Mouse (Mus musculus) layer of hippocampus, adult 9-11 months (tissue): ENCODE measurements at regions not wholly inside any gene's neighbourhood (a gene's known extent, or its start where the extent isn't known, plus 50 kb on each side); places are given as distances from the start of the nearest gene placed in this dataset.

ENCODE experiments used
- DNase-seq: peaks from one replicate; pipeline ENCODE4 v3.0.0; 2022

GRCm38 (mm10) chr12:92291490-92291889 lies 442.5 kb upstream of the Sel1l start:
- no peak for DNase-seq

DNA sequence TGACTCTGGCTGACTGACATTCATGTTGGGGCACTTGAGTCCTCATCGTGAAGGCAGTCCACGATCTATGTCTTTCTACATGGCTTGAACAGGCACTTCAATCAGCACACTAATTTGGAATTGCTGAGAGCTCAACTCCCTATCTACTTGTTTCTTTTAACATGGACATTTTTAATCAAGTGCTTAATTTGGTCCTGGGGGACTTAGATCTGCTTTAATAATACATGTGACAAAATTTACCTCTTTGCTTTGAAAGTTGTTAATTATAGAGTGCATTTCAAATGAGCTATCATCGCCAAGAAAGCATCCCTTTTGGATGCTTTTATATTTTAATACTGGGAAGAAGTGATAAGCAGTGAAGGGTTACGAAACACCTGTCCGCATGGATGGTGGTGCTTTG lies 436.6 kb upstream of the Sel1l start:
- no peak for DNase-seq

GRCm38 (mm10) chr12:92280470-92280869 lies 431.5 kb upstream of the Sel1l start:
- no peak for DNase-seq

DNA sequence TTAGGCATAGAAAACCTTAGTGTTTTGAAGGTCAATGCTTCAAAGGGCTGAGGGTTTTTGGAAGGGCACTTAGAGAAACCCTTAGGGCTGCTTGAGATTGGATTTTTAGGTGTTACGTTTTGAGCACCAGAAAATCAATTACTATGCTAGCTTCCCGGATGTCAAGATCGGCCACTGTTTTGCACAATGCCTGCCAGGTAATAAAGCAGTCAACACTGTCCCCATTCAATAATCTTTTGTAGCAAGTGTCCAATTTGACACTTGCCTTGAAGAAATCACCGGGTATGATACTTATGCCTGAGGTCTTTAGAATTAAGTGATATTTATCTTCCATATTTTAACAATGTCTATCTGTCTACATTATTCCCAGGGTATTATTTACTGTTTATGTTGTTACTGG lies 403.0 kb upstream of the Sel1l start:
- no peak for DNase-seq

GRCm38 (mm10) chr12:92246790-92247451 lies 398.0 kb upstream of the Sel1l start:
- DNase-seq = peak; percentile 26

DNA sequence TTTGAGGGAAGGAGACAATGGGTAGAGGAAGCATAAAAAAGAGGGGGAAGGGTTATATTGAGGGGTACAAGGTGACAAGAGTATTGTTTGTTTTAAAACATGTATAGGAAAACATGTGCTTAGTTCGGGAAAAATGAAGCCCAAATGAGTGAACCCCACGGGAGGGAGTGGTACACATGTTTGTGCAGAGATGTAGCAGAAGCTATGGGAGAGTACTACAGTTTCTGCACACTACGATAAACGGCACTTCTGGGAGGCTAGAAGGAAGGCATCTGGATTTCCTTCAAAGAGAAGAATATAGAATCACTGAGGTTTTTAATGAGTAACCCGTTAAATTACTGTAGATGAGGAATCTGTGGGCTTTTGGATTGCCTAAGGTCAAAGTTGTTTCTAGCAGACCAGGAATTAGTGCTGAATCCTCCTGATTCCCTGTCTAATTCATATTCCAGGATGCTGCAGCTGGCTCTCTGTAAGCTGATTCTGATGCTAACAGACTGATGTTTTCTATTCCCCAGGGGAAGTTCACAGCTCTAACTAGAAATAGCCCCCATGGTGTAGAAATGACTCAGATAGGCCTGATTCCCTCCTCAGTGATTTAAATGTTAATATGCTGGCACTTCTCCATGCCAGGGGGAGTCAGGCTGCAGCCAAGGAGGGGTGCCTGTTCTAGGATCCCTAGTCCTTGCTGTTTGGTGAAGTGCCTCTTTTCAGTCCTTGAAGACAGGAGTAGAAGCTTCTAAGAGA lies 391.2 kb upstream of the Sel1l start:
- no peak for DNase-seq

DNA sequence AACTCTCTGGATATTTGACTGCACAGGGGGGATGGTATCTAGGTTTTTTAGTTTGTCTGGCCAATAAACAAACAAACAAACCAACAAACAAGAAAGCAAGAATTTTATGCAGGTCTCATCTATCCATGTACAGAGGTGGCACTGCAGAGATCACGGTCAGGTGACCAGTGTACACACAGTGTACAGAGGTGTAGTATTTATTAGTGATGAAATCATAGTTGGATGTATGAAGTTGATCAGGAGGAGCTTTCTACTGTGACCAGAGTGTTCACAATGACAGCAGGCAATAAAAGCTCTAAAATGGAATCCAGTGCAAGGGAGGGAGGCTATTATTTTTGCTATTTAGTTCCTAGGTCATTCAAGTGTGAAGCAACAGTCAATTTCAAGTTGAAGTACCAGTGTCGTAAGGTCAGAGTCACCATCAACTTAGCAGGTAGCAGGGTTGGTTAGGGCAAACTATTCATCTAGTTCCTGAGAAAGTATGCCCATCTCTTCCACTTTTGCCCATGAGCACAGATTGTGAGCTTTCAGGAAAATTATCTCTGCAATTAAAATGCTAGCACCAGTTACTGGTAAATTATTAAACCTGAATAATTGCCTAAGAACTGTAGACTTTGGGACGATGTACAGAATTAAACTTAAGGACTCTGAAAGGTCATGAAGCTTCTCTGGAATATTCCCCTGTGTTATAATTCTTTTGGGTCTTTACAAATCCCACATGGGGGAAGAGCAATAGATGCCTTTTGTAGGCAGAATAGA lies 384.9 kb upstream of the Sel1l start:
- no peak for DNase-seq

DNA sequence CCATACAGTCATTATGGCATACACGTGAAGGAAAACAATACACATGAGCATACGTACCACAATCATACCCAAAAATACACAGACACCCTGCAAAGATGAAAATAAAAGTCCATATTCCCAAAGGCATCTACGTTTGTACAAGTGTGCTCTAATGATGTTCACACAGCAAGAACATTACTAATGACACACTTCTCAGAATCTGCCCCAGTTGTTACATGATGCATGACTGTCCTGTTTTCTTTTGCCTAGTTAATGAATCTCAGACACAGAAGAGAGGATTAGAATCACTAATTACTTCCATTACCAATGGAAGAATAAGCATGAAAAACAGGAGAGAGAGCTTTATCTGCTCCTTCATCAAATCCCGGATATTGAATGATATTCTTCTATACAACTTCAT lies 379.6 kb upstream of the Sel1l start:
- no peak for DNase-seq

DNA sequence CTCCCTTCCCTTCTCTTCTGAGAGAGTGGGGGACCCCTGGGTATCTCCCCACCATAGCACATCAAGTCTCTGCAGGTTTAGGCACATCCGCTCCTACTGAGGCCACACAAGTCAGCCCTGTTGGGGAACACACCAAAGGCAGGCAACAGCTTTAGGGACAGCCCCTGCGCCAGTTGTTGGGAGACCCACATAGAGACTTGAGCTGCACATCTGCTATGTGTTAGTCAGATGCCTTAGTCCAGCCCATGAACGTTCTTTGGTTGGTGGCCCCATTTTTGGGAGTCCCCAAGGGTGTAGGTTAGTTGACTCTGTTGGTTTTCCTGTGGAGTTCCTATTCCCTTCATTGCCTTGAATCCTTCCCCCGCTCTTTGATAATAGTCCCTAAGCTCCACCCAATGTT lies 354.4 kb upstream of the Sel1l start:
- no peak for DNase-seq

GRCm38 (mm10) chr12:92200602-92201001 lies 351.6 kb upstream of the Sel1l start:
- DNase-seq = no peak

- DNase-seq = no peak
These were observed 350.0 kb upstream of the Sel1l start for GRCm38 (mm10) chr12:92198738-92199477.

DNA sequence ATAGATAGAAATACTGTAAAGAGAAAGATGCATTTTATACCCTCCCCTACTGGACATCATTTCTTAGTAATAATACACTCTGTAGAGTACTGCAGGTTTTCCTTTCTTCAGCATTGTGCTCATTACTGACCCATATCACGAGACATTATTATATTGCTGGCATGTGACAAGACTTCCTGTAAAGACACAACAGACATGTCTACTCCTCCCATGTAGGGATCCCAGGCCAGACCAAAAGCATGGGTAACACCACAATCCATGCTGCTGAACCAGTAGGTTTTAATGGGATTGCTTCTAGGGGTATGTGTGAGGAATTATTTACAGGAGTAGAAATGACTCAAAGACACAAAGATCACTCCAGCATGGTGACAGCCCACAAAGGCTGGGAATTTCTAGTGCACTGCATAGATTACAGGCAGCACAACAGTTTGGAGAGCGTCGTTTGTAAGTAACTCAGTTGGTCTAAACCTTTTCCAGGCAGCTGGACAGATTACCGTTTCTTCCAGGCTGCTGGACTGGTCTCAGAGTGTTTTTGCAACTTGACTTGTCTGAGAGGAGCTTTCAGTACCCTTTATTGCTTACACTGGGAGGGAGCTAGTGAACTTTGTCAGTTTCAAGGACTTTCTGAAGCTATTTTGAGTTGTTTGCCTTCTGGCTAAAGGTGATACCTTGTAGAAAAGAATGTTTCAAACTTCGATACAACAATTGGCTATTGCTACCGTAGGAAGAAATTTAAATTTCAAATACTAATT lies 345.2 kb upstream of the Sel1l start:
- DNase-seq = no peak

DNA sequence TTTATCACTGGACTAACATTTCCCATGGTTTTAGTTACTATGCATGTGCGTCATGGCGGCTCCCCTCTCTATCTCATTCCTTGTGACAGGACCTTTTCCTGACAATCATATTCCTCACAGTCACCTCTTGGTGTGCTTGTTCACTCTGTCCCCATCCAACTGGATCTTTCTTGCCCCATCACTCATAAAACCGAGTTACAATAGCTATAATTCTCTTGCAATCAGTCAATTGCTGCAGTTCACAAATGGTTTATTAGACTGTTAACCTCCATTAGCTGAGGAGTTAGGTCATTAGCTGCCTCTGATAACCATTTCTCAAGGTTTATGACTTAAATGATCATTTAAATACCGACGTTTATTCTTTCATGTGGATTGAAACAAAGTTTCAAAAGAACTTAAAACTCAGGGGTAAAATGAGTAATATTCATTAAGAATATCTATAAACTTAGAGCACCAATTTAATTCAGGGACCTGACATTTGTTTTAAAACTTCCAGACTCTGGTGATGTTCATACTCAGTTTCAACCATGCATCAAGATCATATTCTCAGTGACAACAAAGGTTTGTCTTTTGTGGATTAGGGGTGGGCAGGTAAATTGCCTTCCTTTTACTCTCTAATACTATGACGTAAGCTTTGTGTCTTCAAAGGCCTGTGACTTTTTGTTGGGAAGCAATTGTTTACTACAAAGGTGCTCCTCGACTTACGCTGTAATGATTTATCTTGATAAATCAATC lies 344.4 kb upstream of the Sel1l start:
- no peak for DNase-seq

DNA sequence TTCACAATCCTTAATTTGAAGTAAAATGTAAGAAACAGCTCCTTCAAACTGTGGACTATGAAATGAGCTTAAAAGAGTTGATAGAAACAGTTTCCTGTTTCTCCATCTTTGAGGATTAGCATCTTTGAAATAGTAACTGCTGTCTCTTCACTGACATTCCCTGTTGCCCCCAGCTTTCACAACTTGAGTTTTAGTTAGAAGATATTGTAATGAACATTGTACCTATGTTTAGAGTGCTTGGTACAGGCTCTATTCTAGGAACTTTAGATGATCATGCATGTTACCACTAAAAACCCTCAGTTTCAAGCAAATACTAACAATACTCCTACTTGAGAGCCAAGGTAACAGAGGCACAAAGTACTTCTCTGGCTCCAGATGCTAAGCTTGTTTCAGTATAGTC lies 340.1 kb upstream of the Sel1l start:
- no peak for DNase-seq

GRCm38 (mm10) chr12:92187133-92187482 lies 338.2 kb upstream of the Sel1l start:
- no peak for DNase-seq

DNA sequence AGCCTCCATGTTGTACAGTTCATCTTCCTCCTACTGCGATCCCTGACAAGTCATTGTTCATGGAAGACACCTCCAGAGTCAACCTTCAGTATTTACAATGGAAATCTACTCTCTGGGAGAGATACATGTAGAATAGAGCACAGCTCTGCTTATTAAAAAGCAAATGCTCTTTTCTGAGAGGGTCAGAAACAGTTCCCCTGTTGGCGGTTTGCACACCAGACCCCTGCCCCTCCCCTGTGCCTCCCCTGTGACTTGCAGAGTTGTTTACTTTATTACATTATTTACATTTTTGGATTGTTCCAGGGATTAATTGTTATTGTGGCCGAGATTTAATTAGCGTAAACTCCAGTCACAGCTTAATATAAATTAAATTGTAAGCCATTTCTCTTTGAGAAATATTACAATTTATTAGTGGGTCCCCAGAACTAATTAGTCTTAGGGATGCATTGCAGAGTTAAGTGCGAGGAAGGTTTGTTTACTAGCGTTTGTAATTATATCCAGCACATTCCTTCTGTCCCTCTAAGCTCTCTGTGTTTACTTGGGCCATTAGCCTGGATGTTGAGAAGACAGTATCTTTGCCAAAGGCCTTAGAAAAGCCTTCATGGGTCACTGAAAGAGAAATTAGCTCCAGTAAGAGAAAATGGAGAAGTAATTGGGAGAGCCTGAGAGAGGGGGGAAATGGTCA lies 337.6 kb upstream of the Sel1l start:
- DNase-seq = no peak

DNA sequence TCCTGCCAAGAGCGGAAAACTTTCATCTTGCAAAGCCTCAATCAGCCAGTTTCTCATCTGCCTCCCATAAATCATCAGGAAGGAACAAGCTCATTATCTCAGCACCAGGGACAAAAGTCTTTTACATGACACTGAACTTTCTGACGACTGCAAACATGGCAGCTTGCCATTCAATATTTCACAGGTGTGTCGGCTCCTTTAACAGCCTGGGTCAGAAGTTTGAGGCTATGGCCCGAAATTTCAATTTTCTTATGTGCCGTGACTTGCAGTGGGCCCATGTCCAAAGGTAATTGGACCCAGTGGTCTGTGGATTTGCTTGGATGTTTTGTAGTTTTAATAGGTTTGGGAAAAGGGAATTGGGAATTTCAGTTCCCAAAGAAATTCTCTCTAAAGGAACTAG lies 330.3 kb upstream of the Sel1l start:
- no peak for DNase-seq

- DNase-seq = no peak
These were observed 307.8 kb upstream of the Sel1l start for GRCm38 (mm10) chr12:92156726-92157125.

- DNase-seq = no peak
These were observed 303.9 kb upstream of the Sel1l start for GRCm38 (mm10) chr12:92152922-92153235.

GRCm38 (mm10) chr12:92152043-92152921 lies 303.3 kb upstream of the Sel1l start:
- peak; percentile 4 for DNase-seq
